Mouse (Mus musculus) midbrain, postnatal 0 days (tissue): ENCODE measurements around the gene 2010109A12Rik. TPM values are rescaled to one million over a fixed set of nuclear protein-coding genes. Genes with fewer than 3 reads are reported as not detected.
A peak's percentile ranks its signal among the peaks of the same experiment; 100 is the strongest.

Experiments
- ATAC-seq: fragments of 200-750 bp; cut with Nextera tagmentation; 2 replicates; pipeline ENCODE4 v1.8.0; 2017; ENCODE audit warnings: moderate number of reproducible peaks, mild to moderate bottlenecking, moderate TSS enrichment, moderate library complexity; ENCODE audit not compliant: low FRiP score
- DNase-seq: peaks from one replicate; pipeline ENCODE4 v3.0.0-alpha.2; 2015; ENCODE audit warnings: low spot score
- H3K27ac ChIP-seq: fragments of 300-500 bp; sonication (generic); 2 replicates; pipeline ENCODE4 v1.5.1; 2014; ENCODE audit warnings: low read depth, mild to moderate bottlenecking, low read length, mixed read lengths
- H3K27me3 ChIP-seq: fragments of 300-500 bp; sonication (generic); 2 replicates; pipeline ENCODE4 v1.6.1; 2014; ENCODE audit warnings: low read length, control low read depth, mixed read lengths; ENCODE audit not compliant: insufficient read depth
- H3K36me3 ChIP-seq: fragments of 300-500 bp; sonication (generic); 2 replicates; pipeline ENCODE4 v1.6.1; 2014; ENCODE audit warnings: low read length, control low read depth, mixed read lengths; ENCODE audit not compliant: insufficient read depth
- H3K4me1 ChIP-seq: fragments of 300-500 bp; sonication (generic); 2 replicates; pipeline ENCODE4 v1.6.1; 2014; ENCODE audit warnings: mild to moderate bottlenecking, control low read depth, antibody characterized with exemption, low read length, mixed read lengths; ENCODE audit not compliant: insufficient read depth
- H3K4me2 ChIP-seq: fragments of 300-500 bp; sonication (generic); 2 replicates; pipeline ENCODE4 v1.6.1; 2014; ENCODE audit warnings: low read depth, mild to moderate bottlenecking, low read length, mixed read lengths; ENCODE audit not compliant: poor library complexity, severe bottlenecking
- H3K4me3 ChIP-seq: fragments of 300-500 bp; sonication (generic); 2 replicates; pipeline ENCODE4 v1.5.1; 2014; ENCODE audit warnings: low read depth, mild to moderate bottlenecking, low read length, moderate library complexity
- H3K9ac ChIP-seq: fragments of 300-500 bp; sonication (generic); replicated peaks from 2 replicates; pipeline ENCODE4 v1.6.1; 2014; ENCODE audit warnings: mild to moderate bottlenecking, low read length, moderate library complexity, mixed read lengths; ENCODE audit not compliant: poor library complexity, severe bottlenecking
- H3K9me3 ChIP-seq: fragments of 300-500 bp; sonication (generic); 2 replicates; pipeline ENCODE4 v1.6.1; 2016; ENCODE audit warnings: low read length, control low read depth
- CTCF ChIP-seq: IDR thresholded peaks from 2 replicates; pipeline ENCODE4 v1.5.1; 2016; ENCODE audit warnings: antibody characterized with exemption, mild to moderate bottlenecking
- WGBS: fragments of 180-500 bp; shearing (Covaris S2); extraction: QIAGEN DNeasy Blood & Tissue Kit; methylation state at CpG from one replicate; pipeline ENCODE4 v1.1.7; 2014; 5-methylcytosine and 5-hydroxymethylcytosine counted together
- polyA plus RNA-seq: library from polyadenylated mRNA; unstranded; fragments of >200 nt; fragmentation: Nextera tagmentation; extraction: Ambion mirVana; gene quantifications from 2 replicates; pipeline ENCODE4 v1.2.1, GENCODE M21; 2015
- total RNA-seq: library from RNA; depleted of rRNA; stranded (reverse); fragments of >200 nt; gene quantifications from 2 replicates; pipeline ENCODE4 v1.2.3, GENCODE M21; 2014

Gene 2010109A12Rik
- total and polyA plus RNA-seq, 2 experiments from 2014 or later: 0.27 TPM; not detected in 1

GRCm38 (mm10) chr5:93232838-93233237, 26.5 kb downstream of the 2010109A12Rik start:
- H3K9me3 ChIP-seq: no peaks in the 10 kb centered on the region
- H3K4me2 ChIP-seq: no peak overlapping the region
- no peak overlapping the region for H3K9ac ChIP-seq
- H3K4me1 ChIP-seq: no peaks in the 10 kb centered on the region
- no peak for ATAC-seq
- TF ChIP-seq CTCF: no peak
- WGBS: 77% methylated on average over 2 of the region's 2 CpGs
- no peak for DNase-seq
- no peak overlapping the region for H3K27ac ChIP-seq
- no peaks in the 10 kb centered on the region for H3K36me3 ChIP-seq
- H3K4me3 ChIP-seq: no peak overlapping the region
- H3K27me3 ChIP-seq: no peaks in the 10 kb centered on the region

- Histone ChIP-seq H3K4me3 (no peak overlapping the region), H3K36me3 (no peaks in the 10 kb centered on the region), H3K4me2 (no peak overlapping the region), H3K4me1 (no peaks in the 10 kb centered on the region), H3K27ac (no peak overlapping the region), H3K9ac (no peak overlapping the region), H3K9me3 (no peaks in the 10 kb centered on the region), H3K27me3 (no peaks in the 10 kb centered on the region)
- no peak for TF ChIP-seq CTCF
- DNase-seq: no peak
- WGBS: 66% methylated on average over 4 of the region's 4 CpGs
- no peak for ATAC-seq
These were observed 27.8 kb downstream of the 2010109A12Rik start for GRCm38 (mm10) chr5:93234130-93234529.

DNA sequence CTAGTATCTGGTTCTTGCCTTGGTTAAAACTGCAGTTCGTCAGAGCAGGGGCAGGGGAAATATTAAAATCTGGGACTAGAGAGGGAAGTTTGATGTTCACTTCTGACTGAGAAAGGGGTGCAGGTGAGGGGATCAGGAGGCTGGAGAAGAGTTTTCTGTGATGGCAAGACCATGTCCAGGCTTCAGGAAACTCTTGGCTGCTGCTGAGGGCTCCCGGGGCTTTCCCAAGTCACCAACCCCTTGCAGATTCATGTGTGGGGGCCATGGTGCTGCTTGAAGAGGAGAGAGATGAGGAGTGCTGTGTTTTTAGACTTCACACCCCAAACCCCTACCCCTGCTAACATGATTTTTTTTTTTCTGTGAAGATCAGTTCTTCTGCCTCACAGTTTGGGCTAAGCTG, 28.3 kb downstream of the 2010109A12Rik start:
- no peaks in the 10 kb centered on the region for H3K36me3 ChIP-seq
- no peak for DNase-seq
- H3K4me3 ChIP-seq: no peak overlapping the region
- WGBS: 85% methylated on average over 2 of the region's 2 CpGs
- no peak overlapping the region for H3K4me2 ChIP-seq
- H3K27ac ChIP-seq: no peak overlapping the region
- H3K4me1 ChIP-seq: no peaks in the 10 kb centered on the region
- no peaks in the 10 kb centered on the region for H3K9me3 ChIP-seq
- TF ChIP-seq CTCF: no peak
- H3K9ac ChIP-seq: no peak overlapping the region
- no peaks in the 10 kb centered on the region for H3K27me3 ChIP-seq
- ATAC-seq: no peak

- H3K27me3 ChIP-seq: no peaks in the 10 kb centered on the region
- no peak for ATAC-seq
- H3K4me3 ChIP-seq: no peak overlapping the region
- no peak overlapping the region for H3K27ac ChIP-seq
- H3K36me3 ChIP-seq: no peaks in the 10 kb centered on the region
- H3K4me2 ChIP-seq: no peak overlapping the region
- TF ChIP-seq CTCF: no peak
- no peak overlapping the region for H3K9ac ChIP-seq
- WGBS: 79% methylated on average over 3 of the region's 3 CpGs
- peak; percentile 71 for DNase-seq
- no peaks in the 10 kb centered on the region for H3K9me3 ChIP-seq
- H3K4me1 ChIP-seq: no peaks in the 10 kb centered on the region
These were observed 29.6 kb downstream of the 2010109A12Rik start for GRCm38 (mm10) chr5:93235888-93236287.

- DNase-seq (no peak), ATAC-seq (no peak)
- Histone ChIP-seq H3K27me3 (no peaks in the 10 kb centered on the region), H3K4me1 (no peaks in the 10 kb centered on the region), H3K4me3 (no peak overlapping the region), H3K27ac (no peak overlapping the region), H3K9me3 (no peaks in the 10 kb centered on the region), H3K9ac (no peak overlapping the region), H3K4me2 (no peak overlapping the region), H3K36me3 (no peaks in the 10 kb centered on the region)
- 83% methylated on average over 4 of the region's 4 CpGs for WGBS
- no peak for TF ChIP-seq CTCF
These were observed 30.2 kb downstream of the 2010109A12Rik start for GRCm38 (mm10) chr5:93236541-93236940.

DNA sequence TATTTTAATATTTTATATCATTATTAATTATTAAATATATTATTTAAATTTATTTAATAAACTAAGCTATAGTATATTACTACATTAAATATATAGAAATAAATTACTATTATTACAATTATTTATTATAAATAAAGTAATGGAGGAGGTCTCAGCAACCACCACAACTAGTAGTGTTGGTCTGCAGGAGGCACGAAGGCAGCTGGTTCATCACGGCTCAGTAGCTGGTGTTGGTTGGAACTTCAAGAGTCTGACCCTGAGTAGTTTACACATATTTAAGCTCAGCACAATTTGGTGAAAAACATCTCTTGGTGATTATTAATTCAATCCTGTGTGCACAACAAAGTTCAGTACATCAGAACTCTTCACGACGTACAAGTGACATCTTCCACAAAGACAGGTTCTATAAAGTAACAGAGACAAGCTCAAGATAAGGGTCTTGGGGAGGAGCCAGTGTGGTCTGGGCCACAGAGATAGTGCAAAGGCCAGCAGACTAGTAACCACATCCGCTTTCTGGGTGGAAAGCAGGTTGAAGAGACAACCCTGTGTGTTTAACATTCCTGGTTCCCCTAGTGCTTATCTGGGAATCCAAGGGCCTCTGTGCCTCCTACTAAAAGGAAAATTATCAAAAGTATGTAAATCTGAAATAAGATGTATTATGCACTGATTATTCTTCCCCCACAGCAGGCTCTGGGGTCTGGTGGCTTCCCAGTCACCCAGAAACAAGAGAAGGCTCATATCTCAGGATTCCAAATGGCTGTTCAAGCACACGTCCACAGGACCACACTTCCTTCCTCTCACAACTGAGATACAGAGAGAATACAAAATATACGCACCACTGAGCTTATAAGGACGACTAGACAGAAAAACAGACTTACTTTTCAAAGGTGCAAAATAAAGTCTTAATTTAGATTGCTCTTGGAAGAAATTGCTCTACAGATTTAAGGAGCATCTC, 33.5 kb downstream of the 2010109A12Rik start:
- no peak overlapping the region for H3K4me2 ChIP-seq
- TF ChIP-seq CTCF: no peak
- no peaks in the 10 kb centered on the region for H3K27me3 ChIP-seq
- no peak overlapping the region for H3K4me3 ChIP-seq
- H3K27ac ChIP-seq: no peak overlapping the region
- no peaks in the 10 kb centered on the region for H3K4me1 ChIP-seq
- H3K9me3 ChIP-seq: no peaks in the 10 kb centered on the region
- ATAC-seq (no peak), DNase-seq (no peak)
- no peaks in the 10 kb centered on the region for H3K36me3 ChIP-seq
- 83% methylated on average over 8 of the region's 8 CpGs for WGBS
- H3K9ac ChIP-seq: no peak overlapping the region
